Mouse (Mus musculus) layer of hippocampus, postnatal 25 days (tissue): Measurements from ENCODE around the gene Cidec. TPM values are rescaled to one million over a fixed set of nuclear protein-coding genes. Genes with fewer than 3 reads are reported as not detected.

Experiments used
- DNase-seq, 2 experiments: peaks; one replicate each; pipeline ENCODE4 v3.0.0; 2022; ENCODE audit warnings: mixed read lengths in 2 of 2, low spot score in 1 of 2; ENCODE audit errors: extremely low spot score in 1 of 2
- microRNA-seq, 2 experiments: library from miRNA; unstranded; fragments of <30 nt; microRNA quantifications; one replicate each; pipeline ENCODE4 v1.2.0; 2021
- total RNA-seq, 2 experiments: library from RNA; stranded (reverse); gene quantifications; 2 replicates each; pipeline ENCODE4 v1.2.3; 2021

Cidec gene
- total RNA-seq, 2 experiments from 2014 or later = not detected

GRCm38 (mm10) chr6:113377172-113377495, 58.4 kb downstream of the Cidec start:
- DNase-seq = no peak

Small RNAs within 50 kb of the gene (microRNA-seq; reads per million reads assigned to microRNA genes)
- gene Gm24387 = 0 reads per million in 2 experiments

Other genes with a start within 250 kb of the Cidec start
- gene Lhfpl4, start 240.4 kb downstream of the Cidec start, total RNA-seq = 10 to 100 TPM; 73.2 to 84.9 TPM
- gene Mtmr14, start 197.9 kb downstream of the Cidec start, total RNA-seq = 10 to 100 TPM; 15.7 to 17.3 TPM
- gene Cpne9, start 153.5 kb downstream of the Cidec start, total RNA-seq = 10 to 100 TPM; 17.5 to 18.9 TPM
- 10 to 100 TPM; 32.2 to 35.1 TPM for gene Brpf1, start 128.6 kb downstream of the Cidec start, total RNA-seq
- gene Ogg1, start 108.8 kb downstream of the Cidec start, total RNA-seq = 1 to 10 TPM; 7.8 to 8.2 TPM
- gene Camk1, start 91.8 kb downstream of the Cidec start, total RNA-seq = 10 to 100 TPM; 46.7 to 51.6 TPM
- 10 to 100 TPM; 50.1 to 53.2 TPM for gene Tada3, start 57.9 kb downstream of the Cidec start, total RNA-seq
- 100 to 1,000 TPM; 320 to 364 TPM for gene Arpc4, start 57.6 kb downstream of the Cidec start, total RNA-seq
- 10 to 100 TPM; 13.1 to 20.7 TPM for gene Ttll3, start 46.5 kb downstream of the Cidec start, total RNA-seq
- gene Rpusd3, start 16.4 kb downstream of the Cidec start, total RNA-seq = 10 to 100 TPM; 32.7 to 32.9 TPM
- gene Jagn1, start 6.8 kb upstream of the Cidec start, total RNA-seq = 10 to 100 TPM; 42.8 to 48.0 TPM
- gene Il17re, start 22.7 kb upstream of the Cidec start, total RNA-seq = under 1 TPM; 0.22 to 0.52 TPM
- 1 to 10 TPM; 6.0 to 6.3 TPM for gene Il17rc, start 35.7 kb upstream of the Cidec start, total RNA-seq
- gene Creld1, start 47.5 kb upstream of the Cidec start, total RNA-seq = 100 to 1,000 TPM; 104 to 117 TPM
- 10 to 100 TPM; 54.7 to 57.0 TPM for gene Prrt3, start 66.2 kb upstream of the Cidec start, total RNA-seq
- gene Emc3, start 95.9 kb upstream of the Cidec start, total RNA-seq = 10 to 100 TPM; 76.8 to 85.4 TPM
- 1 to 10 TPM; 1.4 to 2.3 TPM for gene Fancd2, start 95.9 kb upstream of the Cidec start, total RNA-seq
- under 1 TPM; 0.20 to 0.80 TPM for gene Fancd2os, start 165.0 kb upstream of the Cidec start, total RNA-seq
- 100 to 1,000 TPM; 228 to 246 TPM for gene Brk1, start 169.0 kb upstream of the Cidec start, total RNA-seq
- gene Vhl, start 188.2 kb upstream of the Cidec start, total RNA-seq = 10 to 100 TPM; 47.3 to 52.3 TPM
- 10 to 100 TPM; 16.9 to 21.9 TPM for gene Irak2, start 202.7 kb upstream of the Cidec start, total RNA-seq